Mouse (Mus musculus): ENCODE measurements at regions not wholly inside any gene's neighbourhood (a gene's known extent, or its start where the extent isn't known, plus 50 kb on each side); places are given as distances from the start of the nearest gene placed in this dataset.

GRCm38 (mm10) chr15:94089856-94090255 lies 375.4 kb downstream of the Adamts20 start:
- no peaks in the 10 kb centered on the region for H3K4me1 ChIP-seq (ENCODE audit: control insufficient read depth in 1 of 2, insufficient read depth in 2 of 2, low read length in 2 of 2)
- no peaks in the 10 kb centered on the region for H3K79me2 ChIP-seq (ENCODE audit: control insufficient read depth, insufficient read depth, low read length, poor library complexity)
- H3K36me3 ChIP-seq (ENCODE audit: control insufficient read depth in 1 of 2, insufficient read depth in 2 of 2, low read length in 2 of 2): no peaks in the 10 kb centered on the region
- H3K9me3 ChIP-seq (replicated peaks; ENCODE audit: insufficient read depth, low read length): no peaks in the 10 kb centered on the region
- H3K4me3 ChIP-seq (ENCODE audit: control insufficient read depth in 1 of 2, insufficient read depth in 1 of 2, low read depth in 2 of 2, low read length in 2 of 2): no peak overlapping the region
- no peak overlapping the region for H3K27ac ChIP-seq (ENCODE audit: control insufficient read depth, low read depth, low read length)
- no peaks in the 10 kb centered on the region for H3K27me3 ChIP-seq (ENCODE audit: control insufficient read depth in 1 of 2, insufficient read depth in 2 of 2, low read length in 2 of 2)
- no peak for DNase-seq (ENCODE audit: low read depth, low spot score)
- no peak overlapping the region for H3K9ac ChIP-seq (ENCODE audit: control insufficient read depth, low read depth, low read length, poor library complexity, severe bottlenecking)
- TF ChIP-seq JUND (IDR thresholded peaks at IDR 0.05; ENCODE audit: low read depth, low read length) (no peak), ETS1 (IDR thresholded peaks at IDR 0.05; ENCODE audit: low read depth, low read length) (no peak), POLR2A (IDR thresholded peaks at IDR 0.05; ENCODE audit: control insufficient read depth in 1 of 2, insufficient read depth in 1 of 2, low read depth in 1 of 2, low read length in 2 of 2, poor library complexity in 1 of 2) (no peak), E2F4 (IDR thresholded peaks at IDR 0.05; ENCODE audit: borderline replicate concordance, low read depth, low read length) (no peak)

GRCm38 (mm10) chr15:94082369-94082768 lies 382.8 kb downstream of the Adamts20 start:
- no peak for DNase-seq (ENCODE audit: low read depth, low spot score)
- Histone ChIP-seq H3K9ac (ENCODE audit: control insufficient read depth, low read depth, low read length, poor library complexity, severe bottlenecking) (no peak overlapping the region), H3K9me3 (replicated peaks; ENCODE audit: insufficient read depth, low read length) (no peaks in the 10 kb centered on the region), H3K27me3 (ENCODE audit: control insufficient read depth in 1 of 2, insufficient read depth in 2 of 2, low read length in 2 of 2) (no peaks in the 10 kb centered on the region), H3K79me2 (ENCODE audit: control insufficient read depth, insufficient read depth, low read length, poor library complexity) (no peaks in the 10 kb centered on the region), H3K36me3 (ENCODE audit: control insufficient read depth in 1 of 2, insufficient read depth in 2 of 2, low read length in 2 of 2) (no peaks in the 10 kb centered on the region), H3K27ac (ENCODE audit: control insufficient read depth, low read depth, low read length) (no peak overlapping the region), H3K4me1 (ENCODE audit: control insufficient read depth in 1 of 2, insufficient read depth in 2 of 2, low read length in 2 of 2) (no peaks in the 10 kb centered on the region), H3K4me3 (ENCODE audit: control insufficient read depth in 1 of 2, insufficient read depth in 1 of 2, low read depth in 2 of 2, low read length in 2 of 2) (no peak overlapping the region)
- no peak for TF ChIP-seq EP300 (IDR thresholded peaks at IDR 0.05; ENCODE audit: low read depth in 1 of 2, low read length in 2 of 2)
- no peak for TF ChIP-seq MYB (IDR thresholded peaks at IDR 0.05; ENCODE audit: low read depth, low read length)
- TF ChIP-seq TBP (IDR thresholded peaks at IDR 0.05; ENCODE audit: low read depth, low read length): no peak
- TF ChIP-seq RAD21 (IDR thresholded peaks at IDR 0.05; ENCODE audit: low read depth, low read length): no peak
- TF ChIP-seq ZC3H11A (IDR thresholded peaks at IDR 0.05; ENCODE audit: low read depth, low read length): no peak
- TF ChIP-seq ELF1 (IDR thresholded peaks at IDR 0.05; ENCODE audit: low read depth, low read length): no peak
- TF ChIP-seq E2F4 (IDR thresholded peaks at IDR 0.05; ENCODE audit: borderline replicate concordance, low read depth, low read length): no peak
- no peak for TF ChIP-seq TCF12 (IDR thresholded peaks at IDR 0.05; ENCODE audit: low read depth, low read length)
- TF ChIP-seq RCOR1 (IDR thresholded peaks at IDR 0.05; ENCODE audit: low read depth, low read length): no peak
- TF ChIP-seq POLR2AphosphoS5 (IDR thresholded peaks at IDR 0.05; ENCODE audit: borderline replicate concordance, low read depth, low read length): no peak
- no peak for TF ChIP-seq POLR2A (IDR thresholded peaks at IDR 0.05; ENCODE audit: control insufficient read depth in 1 of 2, insufficient read depth in 1 of 2, low read depth in 1 of 2, low read length in 2 of 2, poor library complexity in 1 of 2)
- TF ChIP-seq ETS1 (IDR thresholded peaks at IDR 0.05; ENCODE audit: low read depth, low read length): no peak
- no peak for TF ChIP-seq POLR2AphosphoS2 (IDR thresholded peaks at IDR 0.05; ENCODE audit: low read length)
- TF ChIP-seq MEF2A (IDR thresholded peaks at IDR 0.05; ENCODE audit: extremely low read depth, insufficient replicate concordance, low read depth, low read length, poor library complexity, severe bottlenecking): no peak
- no peak for TF ChIP-seq BHLHE40 (IDR thresholded peaks at IDR 0.05; ENCODE audit: borderline replicate concordance, low read depth, low read length)
- TF ChIP-seq CTCF (IDR thresholded peaks at IDR 0.05 in 2 of 3, conservative IDR thresholded peaks at IDR 0.05 in 1 of 3; ENCODE audit: control insufficient read depth in 1 of 3, insufficient read depth in 1 of 3, low read depth in 2 of 3, low read length in 3 of 3, poor library complexity in 1 of 3, severe bottlenecking in 1 of 3): no peak
- TF ChIP-seq CHD2 (IDR thresholded peaks at IDR 0.05; ENCODE audit: low read length): no peak
- TF ChIP-seq ZMIZ1 (IDR thresholded peaks at IDR 0.05; ENCODE audit: low read depth, low read length): no peak
